Mouse (Mus musculus) hindbrain, embryonic 14.5 days (tissue): ENCODE data around the gene Gm5849. TPM values are rescaled to one million over a fixed set of nuclear protein-coding genes. Genes with fewer than 3 reads are reported as not detected.
"Not testable (repeated sequence)": the region's sequence is repeated elsewhere in the genome, so short reads cannot be mapped to it uniquely, and the experiment has no call there.

Source experiments
- ATAC-seq: fragments of 200-750 bp; cut with Nextera tagmentation; 2 replicates; pipeline ENCODE4 v1.8.0; 2017; ENCODE audit warnings: moderate number of reproducible peaks, mild to moderate bottlenecking, moderate TSS enrichment, moderate library complexity; ENCODE audit not compliant: low FRiP score
- DNase-seq: peaks from one replicate; pipeline ENCODE4 v3.0.0-alpha.2; 2015; ENCODE audit warnings: low spot score
- H3K27ac ChIP-seq: fragments of 300-500 bp; sonication (generic); 2 replicates; pipeline ENCODE4 v1.5.1; 2014; ENCODE audit warnings: mild to moderate bottlenecking, moderate library complexity
- H3K27me3 ChIP-seq: fragments of 300-500 bp; sonication (generic); 2 replicates; pipeline ENCODE4 v1.6.1; 2014; ENCODE audit warnings: mild to moderate bottlenecking, low read length, mixed read lengths; ENCODE audit not compliant: control insufficient read depth, insufficient read depth
- H3K36me3 ChIP-seq: fragments of 300-500 bp; sonication (generic); replicated peaks from 2 replicates; pipeline ENCODE4 v1.6.1; 2014; ENCODE audit not compliant: control insufficient read depth, insufficient read depth
- H3K4me1 ChIP-seq: fragments of 300-500 bp; sonication (generic); replicated peaks from 2 replicates; pipeline ENCODE4 v1.6.1; 2014; ENCODE audit warnings: antibody characterized with exemption, low read length, mixed read lengths; ENCODE audit not compliant: control insufficient read depth, insufficient read depth
- H3K4me2 ChIP-seq: fragments of 300-500 bp; sonication (generic); replicated peaks from 2 replicates; pipeline ENCODE4 v1.6.1; 2014; ENCODE audit warnings: mild to moderate bottlenecking, moderate library complexity
- H3K4me3 ChIP-seq: fragments of 300-500 bp; sonication (generic); replicated peaks from 2 replicates; pipeline ENCODE4 v1.5.1; 2014; ENCODE audit warnings: mild to moderate bottlenecking, low read length
- H3K9ac ChIP-seq: fragments of 300-500 bp; sonication (generic); 2 replicates; pipeline ENCODE4 v1.6.1; 2014
- H3K9me3 ChIP-seq: fragments of 300-500 bp; sonication (generic); 2 replicates; pipeline ENCODE4 v1.6.1; 2016; ENCODE audit warnings: low read length; ENCODE audit not compliant: control insufficient read depth
- WGBS: fragments of 180-500 bp; shearing (Covaris S2); extraction: QIAGEN DNeasy Blood & Tissue Kit; methylation state at CpG from one replicate; pipeline ENCODE4 v1.1.7; 2014; 5-methylcytosine and 5-hydroxymethylcytosine counted together
- polyA plus RNA-seq: library from polyadenylated mRNA; unstranded; fragments of >200 nt; fragmentation: Nextera tagmentation; extraction: Ambion mirVana; gene quantifications from 2 replicates; pipeline ENCODE4 v1.2.1, GENCODE M21; 2014

Gm5849 gene
- polyA plus RNA-seq, result not detected in 2 replicates

DNA sequence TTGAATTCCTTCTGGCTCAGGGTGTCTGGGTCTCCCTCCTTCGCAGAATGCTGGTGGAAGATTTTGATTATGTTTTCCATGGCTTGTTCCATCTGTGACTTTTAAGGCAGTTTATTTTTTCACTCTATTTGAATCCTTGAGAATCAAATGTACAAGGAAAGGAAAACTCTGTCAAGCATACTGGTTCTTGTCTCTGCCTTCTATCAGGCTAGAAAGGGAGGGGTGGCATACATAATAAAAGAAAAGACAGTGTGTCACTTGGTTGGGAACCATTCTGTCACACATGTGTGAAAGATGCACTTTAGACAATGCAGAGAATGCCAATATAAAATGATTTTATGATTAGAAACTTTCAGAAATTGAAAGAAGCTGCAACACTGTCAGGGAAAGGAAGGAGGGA, at the start of gene Gm5849:
TSS of gene Gm5849 (minus strand) at position 101 of the 400 bp plus-strand sequence.
- H3K36me3 ChIP-seq, H3K4me3 ChIP-seq, H3K9ac ChIP-seq, H3K4me1 ChIP-seq, ATAC-seq, H3K27ac ChIP-seq, H3K9me3 ChIP-seq, H3K27me3 ChIP-seq, H3K4me2 ChIP-seq, DNase-seq: not testable (repeated sequence)
- WGBS, result 100% methylated on average over 1 of the region's 1 CpGs

DNA sequence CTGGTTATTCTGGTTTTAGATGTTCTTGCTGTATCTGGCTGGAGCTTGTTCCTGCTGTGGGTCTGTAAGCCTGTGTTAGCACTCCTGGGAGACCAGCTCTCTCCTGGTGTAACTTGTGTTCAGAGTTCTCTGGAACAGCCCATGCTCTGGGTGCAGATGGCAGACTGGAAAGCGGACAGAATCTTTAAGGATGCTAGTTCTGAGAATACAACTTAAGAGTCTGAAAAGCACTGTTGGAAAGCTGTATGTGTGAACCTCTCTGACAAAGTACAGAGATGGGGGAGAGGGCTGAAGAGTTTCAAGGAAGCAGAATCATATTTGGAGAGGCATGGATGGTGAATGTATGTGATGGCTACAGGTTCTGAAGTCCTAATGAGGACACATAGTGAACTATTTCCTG, 28.0 kb downstream of the Gm5849 start:
- Histone ChIP-seq H3K9me3 (0 out of 2 replicates have a peak, but pooled peaks cover 3% of the 10 kb centered on the region), H3K36me3 (no peaks in the 10 kb centered on the region), H3K27me3 (no peaks in the 10 kb centered on the region), H3K4me1 (no peaks in the 10 kb centered on the region), H3K4me2 (no peak overlapping the region), H3K4me3 (no peak overlapping the region), H3K9ac (no peak overlapping the region), H3K27ac (no peak overlapping the region)
- DNase-seq (no peak), ATAC-seq (no peak)
- 97% methylated on average over 1 of the region's 1 CpGs for WGBS

DNA sequence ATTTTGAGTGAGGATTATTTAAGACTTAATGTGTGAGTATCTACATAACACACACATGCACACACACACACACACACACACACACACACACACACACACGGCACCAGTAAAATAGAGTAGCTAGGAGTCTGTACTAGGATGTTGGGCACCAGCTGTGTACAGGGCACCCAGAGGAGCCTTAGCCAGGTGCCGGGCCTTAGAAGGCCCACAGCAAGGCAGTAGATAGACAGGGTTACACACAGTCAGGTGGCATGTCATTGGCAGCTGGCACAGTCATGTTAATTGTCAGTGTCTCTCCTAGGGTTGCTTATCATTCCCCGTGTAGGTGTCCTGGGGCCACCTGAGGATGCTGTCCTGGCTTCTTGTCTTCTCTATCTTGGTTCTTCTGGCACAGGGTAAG, 51.1 kb downstream of the Gm5849 start, which contains the start of gene Pglyrp4:
TSS of gene Pglyrp4 (plus strand) at position 301 of the 400 bp plus-strand sequence.
- H3K4me2 ChIP-seq, result no peak within 1 kb of the TSS
- ATAC-seq (no peak), DNase-seq (no peak)
- 96% methylated on average over 3 of the region's 3 CpGs for WGBS
- no peak within 1 kb of the TSS for H3K27ac ChIP-seq
- H3K36me3 ChIP-seq, result no peaks in the 10 kb centered on the region
- H3K9me3 ChIP-seq, result no peaks in the 10 kb centered on the region
- H3K4me1 ChIP-seq, result no peaks in the 10 kb centered on the region
- H3K27me3 ChIP-seq, result no peaks in the 10 kb centered on the region
- no peak within 1 kb of the TSS for H3K9ac ChIP-seq
- H3K4me3 ChIP-seq, result no peak within 1 kb of the TSS

Other genes starting within 250 kb of the Gm5849 start
- gene S100a16, start 240.6 kb downstream of the Gm5849 start, polyA plus RNA-seq, result 37.8 and 40.3 TPM in 2 replicates
- gene S100a3, start 217.3 kb downstream of the Gm5849 start, polyA plus RNA-seq, result 2.4 and 3.4 TPM in 2 replicates
- gene S100a2, start 187.6 kb downstream of the Gm5849 start, polyA plus RNA-seq, result not detected in 2 replicates
- not detected in 2 replicates for gene Gm42674, start 176.0 kb downstream of the Gm5849 start, polyA plus RNA-seq
- gene S100a4, start 174.1 kb downstream of the Gm5849 start, polyA plus RNA-seq, result 1.2 and 1.6 TPM in 2 replicates
- not detected in 2 replicates for gene S100a5, start 169.4 kb downstream of the Gm5849 start, polyA plus RNA-seq
- gene S100a6, start 165.0 kb downstream of the Gm5849 start, polyA plus RNA-seq, result 35.0 and 46.9 TPM in 2 replicates
- not detected in 2 replicates for gene S100a7a, start 123.9 kb downstream of the Gm5849 start, polyA plus RNA-seq
- 7.9 and 10.6 TPM in 2 replicates for gene S100a8, start 108.9 kb downstream of the Gm5849 start, polyA plus RNA-seq
- gene S100a9, start 82.2 kb downstream of the Gm5849 start, polyA plus RNA-seq, result 8.2 and 8.4 TPM in 2 replicates
- gene Pglyrp4, start 51.0 kb downstream of the Gm5849 start, polyA plus RNA-seq, result not detected in 2 replicates